Mouse (Mus musculus): Measurements from ENCODE around the gene Ift57.

DNA sequence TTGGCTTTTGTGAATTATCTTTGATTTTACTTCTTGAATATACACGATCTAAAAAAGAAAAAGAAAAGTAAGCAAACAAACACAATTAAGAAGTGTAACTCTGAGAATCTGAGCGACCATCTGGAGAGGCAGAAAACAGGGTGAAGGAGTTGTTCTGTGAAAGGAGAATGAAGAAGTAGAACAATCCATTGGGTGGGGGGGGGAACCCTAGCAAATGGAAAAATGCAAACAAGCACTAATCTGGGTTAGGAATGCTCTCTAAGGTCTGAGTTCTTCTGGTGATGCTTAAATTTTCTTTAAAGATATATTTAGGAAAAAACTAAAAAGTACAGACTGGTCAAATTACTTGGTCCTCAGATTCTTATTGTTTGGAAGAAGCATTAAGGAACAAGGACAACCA is 112.9 kb downstream of the Ift57 start:
- no peak for TF ChIP-seq CTCF (IDR thresholded peaks at IDR 0.05; ENCODE audit: control insufficient read depth, insufficient read depth, low read length)
- no peak for TF ChIP-seq POLR2A (IDR thresholded peaks at IDR 0.05; ENCODE audit: borderline replicate concordance, control insufficient read depth, low read depth, low read length)

All from bone marrow, adult 2 months (tissue).